Mouse (Mus musculus): ENCODE measurements around the gene Hes5. TPM values are rescaled to one million over a fixed set of nuclear protein-coding genes. Genes with fewer than 3 reads are reported as not detected.

The Hes5 gene
- 159 and 196 TPM in 2 replicates for polyA plus RNA-seq (2015; fragmentation: Nextera tagmentation; extraction: Ambion mirVana)

DNA sequence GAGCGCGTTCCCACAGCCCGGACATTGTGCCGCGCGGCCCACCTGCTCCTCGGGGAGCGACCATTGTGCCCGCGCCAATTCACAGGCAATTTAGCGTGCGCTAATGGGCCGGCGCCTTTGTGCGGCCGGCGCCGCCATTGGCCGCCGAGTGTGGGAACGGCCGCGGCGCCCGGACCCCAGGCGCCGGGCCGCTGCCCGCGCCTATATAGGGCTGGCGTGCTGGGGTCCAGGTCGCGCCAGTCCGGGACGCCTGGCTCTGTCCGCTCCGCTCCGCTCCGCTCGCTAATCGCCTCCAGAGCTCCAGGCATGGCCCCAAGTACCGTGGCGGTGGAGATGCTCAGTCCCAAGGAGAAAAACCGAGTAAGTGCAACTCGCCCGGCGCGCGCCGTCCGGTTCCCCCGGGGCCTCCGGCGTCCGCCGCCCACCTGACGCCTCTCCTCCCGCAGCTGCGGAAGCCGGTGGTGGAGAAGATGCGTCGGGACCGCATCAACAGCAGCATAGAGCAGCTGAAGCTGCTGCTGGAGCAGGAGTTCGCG lies at the start of gene Hes5:
Gene Hes5 (plus strand): TSS at position 234 of the 536 bp plus-strand sequence.
- Histone ChIP-seq H3K36me3 (no peaks in the 10 kb centered on the region), H3K9ac (peak within 1 kb of the TSS; percentile 65), H3K4me1 (replicated peaks) (peaks cover 80% of the 10 kb centered on the region), H3K9me3 (no peaks in the 10 kb centered on the region), H3K27me3 (peaks cover 8% of the 10 kb centered on the region; the same call in 1 of the 2 replicates), H3K27ac (replicated peaks) (peak within 1 kb of the TSS; percentile 95), H3K4me2 (peak within 1 kb of the TSS; percentile 94), H3K4me3 (peak within 1 kb of the TSS; percentile 72)
- peak; percentile 71 for ATAC-seq (ENCODE audit: low FRiP score, low read depth)
- under 1% methylated on average over 65 of the region's 65 CpGs for WGBS

- H3K9me3 ChIP-seq = no peaks in the 10 kb centered on the region
- no peak overlapping the region for H3K4me3 ChIP-seq
- H3K4me2 ChIP-seq = no peak overlapping the region
- peaks cover 4% of the 10 kb centered on the region; the same call in 1 of the 2 replicates for H3K4me1 ChIP-seq (replicated peaks)
- WGBS = 82% methylated on average over 2 of the region's 2 CpGs
- no peak overlapping the region for H3K27ac ChIP-seq (replicated peaks)
- no peak for ATAC-seq (ENCODE audit: low FRiP score, low read depth)
- no peaks in the 10 kb centered on the region for H3K36me3 ChIP-seq
- no peaks in the 10 kb centered on the region for H3K27me3 ChIP-seq
- no peak overlapping the region for H3K9ac ChIP-seq
Observed at GRCm38 (mm10) chr4:154911644-154912043, 49.1 kb upstream of the Hes5 start.

- H3K27ac ChIP-seq (replicated peaks) = no peak overlapping the region
- no peaks in the 10 kb centered on the region for H3K36me3 ChIP-seq
- no peaks in the 10 kb centered on the region; the same call in 1 of the 2 replicates for H3K4me1 ChIP-seq (replicated peaks)
- no peaks in the 10 kb centered on the region for H3K27me3 ChIP-seq
- WGBS = 96% methylated on average over 3 of the region's 3 CpGs
- ATAC-seq (ENCODE audit: low FRiP score, low read depth) = no peak
- H3K9ac ChIP-seq = no peak overlapping the region
- H3K9me3 ChIP-seq = no peaks in the 10 kb centered on the region
- H3K4me2 ChIP-seq = no peak overlapping the region
- H3K4me3 ChIP-seq = no peak overlapping the region
Observed at GRCm38 (mm10) chr4:154913845-154914244, 46.9 kb upstream of the Hes5 start.

DNA sequence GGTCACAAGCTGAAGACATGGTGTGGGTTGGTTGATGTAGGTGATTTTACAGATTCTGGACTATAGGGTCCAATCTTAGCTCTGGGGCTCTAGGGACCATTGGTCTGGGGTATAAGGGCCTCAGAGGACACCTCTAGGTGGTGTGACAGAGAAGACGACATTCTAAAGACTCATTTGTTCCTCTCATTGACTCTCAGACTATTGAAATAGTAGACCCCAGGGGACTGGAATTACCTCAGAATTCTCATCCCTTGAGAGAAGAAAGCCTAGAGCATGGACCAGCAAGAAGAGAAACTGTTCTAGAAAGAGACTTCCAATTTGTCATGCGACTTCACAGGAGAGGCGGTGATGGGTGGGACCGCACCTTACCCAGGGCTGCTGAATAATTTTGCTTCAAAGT lies 46.5 kb upstream of the Hes5 start:
- Histone ChIP-seq H3K27ac (replicated peaks) (no peak overlapping the region), H3K27me3 (no peaks in the 10 kb centered on the region), H3K4me2 (no peak overlapping the region), H3K36me3 (no peaks in the 10 kb centered on the region), H3K9ac (no peak overlapping the region), H3K4me1 (replicated peaks) (no peaks in the 10 kb centered on the region; the same call in 1 of the 2 replicates), H3K4me3 (no peak overlapping the region), H3K9me3 (no peaks in the 10 kb centered on the region)
- no peak for ATAC-seq (ENCODE audit: low FRiP score, low read depth)
- WGBS = 95% methylated on average over 4 of the region's 4 CpGs

DNA sequence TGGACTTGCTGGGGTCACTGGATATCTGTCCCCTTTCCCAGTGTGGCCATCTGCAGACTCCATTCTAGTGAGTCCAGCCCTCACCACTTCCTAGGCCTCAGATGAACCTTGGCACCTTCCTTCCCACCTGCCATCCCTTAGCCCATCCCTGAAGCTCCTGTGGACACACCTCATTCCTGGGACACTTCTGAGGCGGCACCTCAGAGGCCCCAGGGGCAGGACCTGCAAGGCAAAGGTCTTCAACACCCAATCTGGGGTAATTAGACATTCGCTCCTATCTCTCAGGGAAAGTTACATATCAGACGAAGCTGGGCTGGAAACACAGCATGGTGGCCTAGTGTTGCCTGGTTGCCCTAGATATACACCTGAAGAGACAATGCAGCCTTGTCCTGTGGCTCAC lies 46.0 kb upstream of the Hes5 start:
- Histone ChIP-seq H3K4me3 (no peak overlapping the region), H3K36me3 (no peaks in the 10 kb centered on the region), H3K9me3 (no peaks in the 10 kb centered on the region), H3K9ac (no peak overlapping the region), H3K27ac (replicated peaks) (no peak overlapping the region), H3K4me2 (no peak overlapping the region), H3K27me3 (no peaks in the 10 kb centered on the region), H3K4me1 (replicated peaks) (no peaks in the 10 kb centered on the region; the same call in 1 of the 2 replicates)
- WGBS = 84% methylated on average over 3 of the region's 3 CpGs
- ATAC-seq (ENCODE audit: low FRiP score, low read depth) = no peak

DNA sequence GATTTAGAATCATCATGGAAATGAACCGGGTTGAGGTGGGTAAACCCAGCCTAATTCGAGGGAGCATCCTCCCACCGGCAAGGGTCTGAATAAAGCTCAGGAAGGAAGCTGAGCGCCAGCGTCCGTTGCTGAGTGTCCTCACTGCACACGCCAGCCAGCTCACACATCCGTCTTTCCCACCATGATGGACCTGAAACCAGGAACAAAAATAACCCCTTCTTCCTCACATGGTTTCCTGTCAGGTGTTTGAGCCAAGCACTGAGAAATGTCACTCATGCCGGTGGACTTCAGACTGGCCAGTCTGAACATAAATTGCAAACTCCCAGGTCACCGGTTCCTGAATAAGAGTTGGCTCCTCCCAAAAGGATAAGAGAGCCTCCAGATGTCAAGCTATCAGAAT lies 45.4 kb upstream of the Hes5 start:
- Histone ChIP-seq H3K36me3 (no peaks in the 10 kb centered on the region), H3K4me1 (replicated peaks) (no peaks in the 10 kb centered on the region; the same call in 1 of the 2 replicates), H3K4me2 (no peak overlapping the region), H3K9me3 (no peaks in the 10 kb centered on the region), H3K27ac (replicated peaks) (no peak overlapping the region), H3K4me3 (no peak overlapping the region), H3K27me3 (no peaks in the 10 kb centered on the region), H3K9ac (no peak overlapping the region)
- WGBS = 92% methylated on average over 10 of the region's 10 CpGs
- no peak for ATAC-seq (ENCODE audit: low FRiP score, low read depth)

GRCm38 (mm10) chr4:154916662-154917061 lies 44.1 kb upstream of the Hes5 start:
- no peak overlapping the region for H3K9ac ChIP-seq
- no peak for ATAC-seq (ENCODE audit: low FRiP score, low read depth)
- H3K9me3 ChIP-seq = no peaks in the 10 kb centered on the region
- H3K27ac ChIP-seq (replicated peaks) = no peak overlapping the region
- no peak overlapping the region for H3K4me3 ChIP-seq
- H3K27me3 ChIP-seq = no peaks in the 10 kb centered on the region
- H3K4me1 ChIP-seq (replicated peaks) = no peaks in the 10 kb centered on the region
- H3K4me2 ChIP-seq = no peak overlapping the region
- H3K36me3 ChIP-seq = no peaks in the 10 kb centered on the region
- 86% methylated on average over 4 of the region's 4 CpGs for WGBS

DNA sequence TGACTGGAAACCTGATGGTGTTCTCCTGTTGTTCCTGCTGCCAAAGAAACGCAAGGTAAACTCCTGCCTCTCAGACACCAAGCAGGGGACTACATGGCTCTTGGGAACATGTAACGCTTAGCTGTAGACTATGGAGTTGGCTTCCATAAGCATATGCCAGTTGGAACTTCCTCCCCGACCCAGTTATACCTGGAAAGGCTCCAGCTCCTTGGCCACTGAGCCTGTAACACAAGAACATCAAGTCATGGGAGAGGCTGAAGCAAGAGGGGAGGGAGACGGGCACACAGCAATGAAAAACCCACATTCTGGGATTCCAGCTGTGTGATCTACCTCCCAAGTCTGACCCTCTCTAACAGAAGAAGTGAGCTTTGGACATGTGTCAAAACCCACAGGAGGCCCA lies 38.4 kb upstream of the Hes5 start:
- 81% methylated on average over 4 of the region's 4 CpGs for WGBS
- H3K4me1 ChIP-seq (replicated peaks) = no peaks in the 10 kb centered on the region
- H3K4me2 ChIP-seq = no peak overlapping the region
- H3K27ac ChIP-seq (replicated peaks) = no peak overlapping the region
- ATAC-seq (ENCODE audit: low FRiP score, low read depth) = no peak
- no peaks in the 10 kb centered on the region for H3K36me3 ChIP-seq
- no peaks in the 10 kb centered on the region for H3K9me3 ChIP-seq
- H3K9ac ChIP-seq = no peak overlapping the region
- H3K4me3 ChIP-seq = no peak overlapping the region
- no peaks in the 10 kb centered on the region for H3K27me3 ChIP-seq

- Histone ChIP-seq H3K36me3 (no peaks in the 10 kb centered on the region), H3K4me2 (no peak overlapping the region), H3K9ac (no peak overlapping the region), H3K27ac (replicated peaks) (no peak overlapping the region), H3K9me3 (no peaks in the 10 kb centered on the region), H3K4me1 (replicated peaks) (no peaks in the 10 kb centered on the region), H3K27me3 (no peaks in the 10 kb centered on the region), H3K4me3 (no peak overlapping the region)
- 90% methylated on average over 5 of the region's 5 CpGs for WGBS
- no peak for ATAC-seq (ENCODE audit: low FRiP score, low read depth)
Observed at GRCm38 (mm10) chr4:154922931-154923330, 37.8 kb upstream of the Hes5 start.

GRCm38 (mm10) chr4:154925413-154925812 lies 35.3 kb upstream of the Hes5 start:
- H3K27me3 ChIP-seq = no peaks in the 10 kb centered on the region
- H3K9me3 ChIP-seq = no peaks in the 10 kb centered on the region
- no peak overlapping the region for H3K4me3 ChIP-seq
- no peak for ATAC-seq (ENCODE audit: low FRiP score, low read depth)
- H3K4me1 ChIP-seq (replicated peaks) = no peaks in the 10 kb centered on the region
- WGBS = 61% methylated on average over 4 of the region's 4 CpGs
- H3K36me3 ChIP-seq = no peaks in the 10 kb centered on the region
- H3K27ac ChIP-seq (replicated peaks) = no peak overlapping the region
- no peak overlapping the region for H3K4me2 ChIP-seq
- H3K9ac ChIP-seq = no peak overlapping the region

GRCm38 (mm10) chr4:154926969-154927898 lies 33.5 kb upstream of the Hes5 start:
- no peak for ATAC-seq (ENCODE audit: low FRiP score, low read depth)
- H3K4me2 ChIP-seq = peak overlapping the region; percentile 1; the same call in 1 of the 2 replicates

DNA sequence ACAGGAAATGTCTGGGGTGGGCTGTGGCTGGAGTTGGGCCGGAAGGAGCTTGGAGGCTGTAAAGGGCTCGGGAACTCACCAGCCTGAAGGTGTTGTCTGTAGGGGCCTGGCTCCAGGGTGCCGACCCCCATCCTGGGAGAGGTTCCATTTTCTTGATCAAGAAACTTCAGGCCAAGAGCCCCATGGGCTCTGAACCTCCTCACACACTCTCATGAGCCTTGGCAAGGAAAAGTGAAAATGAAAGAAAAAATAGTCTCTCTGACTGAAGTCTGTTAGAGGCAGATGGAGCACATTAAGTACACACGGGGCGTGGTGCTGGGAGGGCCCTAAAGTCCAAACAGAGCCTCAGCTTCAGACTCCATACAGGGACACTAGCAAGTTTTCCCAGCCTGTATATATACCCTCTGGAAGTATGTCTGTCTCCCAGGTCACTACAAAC lies 32.8 kb upstream of the Hes5 start:
- H3K4me3 ChIP-seq = no peak overlapping the region
- H3K9ac ChIP-seq = no peak overlapping the region
- H3K4me1 ChIP-seq (replicated peaks) = no peaks in the 10 kb centered on the region
- H3K9me3 ChIP-seq = no peaks in the 10 kb centered on the region
- ATAC-seq (ENCODE audit: low FRiP score, low read depth) = no peak
- WGBS = 67% methylated on average over 5 of the region's 5 CpGs
- H3K27ac ChIP-seq (replicated peaks) = no peak overlapping the region
- H3K36me3 ChIP-seq = no peaks in the 10 kb centered on the region
- H3K27me3 ChIP-seq = no peaks in the 10 kb centered on the region
- peak overlapping the region; percentile 1; the same call in 1 of the 2 replicates for H3K4me2 ChIP-seq

More at GRCm38 (mm10) chr4:154926969-154927898, 33.5 kb upstream of the Hes5 start:
- no peaks in the 10 kb centered on the region for H3K4me1 ChIP-seq (replicated peaks)
- H3K36me3 ChIP-seq = no peaks in the 10 kb centered on the region
- no peak overlapping the region for H3K9ac ChIP-seq
- H3K27ac ChIP-seq (replicated peaks) = no peak overlapping the region
- no peaks in the 10 kb centered on the region for H3K27me3 ChIP-seq
- 71% methylated on average over 9 of the region's 9 CpGs for WGBS
- H3K4me3 ChIP-seq = no peak overlapping the region
- H3K9me3 ChIP-seq = no peaks in the 10 kb centered on the region

All from hindbrain, embryonic 15.5 days (tissue).